Mouse (Mus musculus) heart, adult 2 months (tissue): Measurements from ENCODE around the gene Rnf150.

ENCODE experiments used
- CTCF ChIP-seq: fragments of 200-600 bp; IDR thresholded peaks from 2 replicates; pipeline ENCODE4 v1.8.1; 2022; ENCODE audit warnings: antibody characterized with exemption, mild to moderate bottlenecking, moderate library complexity
- EP300 ChIP-seq: fragments of 200-500 bp; IDR thresholded peaks from 2 replicates; pipeline ENCODE4 v1.6.1; 2011; ENCODE audit warnings: low read depth, low read length, control low read depth; ENCODE audit not compliant: insufficient read depth
- POLR2A ChIP-seq: fragments of 200-500 bp; IDR thresholded peaks from 2 replicates; pipeline ENCODE4 v1.6.1; 2011; ENCODE audit warnings: mild to moderate bottlenecking, low read depth, low read length, control low read depth; ENCODE audit not compliant: insufficient read depth

DNA sequence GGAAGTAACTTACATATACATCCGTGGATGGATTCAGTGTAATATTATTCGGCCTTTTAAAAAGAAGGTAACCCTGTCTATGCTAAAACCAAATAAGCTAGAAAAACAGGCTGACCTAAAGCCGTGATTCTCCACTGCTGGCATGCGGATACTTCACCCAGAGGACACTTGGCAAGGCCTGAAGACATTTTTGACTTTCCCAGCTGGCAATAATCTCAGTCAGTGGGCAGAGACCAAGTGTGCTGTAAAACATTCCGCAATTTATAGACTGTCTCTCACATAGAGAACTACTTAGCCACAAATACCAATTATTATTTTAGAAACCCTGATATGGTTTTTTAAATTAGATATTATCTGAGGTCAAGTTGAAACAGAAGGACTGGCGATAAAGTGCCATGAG, 202.9 kb downstream of the Rnf150 start:
- TF ChIP-seq CTCF (no peak), POLR2A (no peak), EP300 (no peak)
